Mouse (Mus musculus): Measurements from ENCODE around the gene Large2. TPM values are rescaled to one million over a fixed set of nuclear protein-coding genes. Genes with fewer than 3 reads are reported as not detected.

The Large2 gene
- total RNA-seq, 2 experiments from 2014 or later: 0.10 to 0.99 TPM

- intact Hi-C loops (cut with DNase I): loop anchor here (2.0 to 5.0 kb wide), 2 partner anchors 47 to 61 kb away; no protein-coding TSS in a partner anchor
- no peak for DNase-seq
Measured at GRCm38 (mm10) chr2:92375788-92376187, 1.1 kb upstream of the Large2 start.

- DNase-seq: peak; percentile 97
- intact Hi-C loops (cut with DNase I): loop anchor here (2.0 to 5.0 kb wide), 2 partner anchors 47 to 62 kb away; no protein-coding TSS in a partner anchor
Measured at GRCm38 (mm10) chr2:92375099-92375623, 492 bp upstream of the Large2 start.

- intact Hi-C loops (cut with DNase I): no loop called here
- DNase-seq: no peak
Measured at GRCm38 (mm10) chr2:92373437-92373813, 1.2 kb downstream of the Large2 start.

- no peak for DNase-seq
- intact Hi-C loops (cut with DNase I): no loop called here
Measured at GRCm38 (mm10) chr2:92372767-92373436, 1.8 kb downstream of the Large2 start.

- no peak for DNase-seq
- intact Hi-C loops (cut with DNase I): no loop called here
Measured at GRCm38 (mm10) chr2:92371971-92372690, 2.5 kb downstream of the Large2 start.

- intact Hi-C loops (cut with DNase I): no loop called here
- no peak for DNase-seq
Measured at GRCm38 (mm10) chr2:92370821-92371805, 3.6 kb downstream of the Large2 start.

GRCm38 (mm10) chr2:92370375-92370774 is 4.3 kb downstream of the Large2 start:
- DNase-seq: no peak

GRCm38 (mm10) chr2:92367383-92368029 is 7.2 kb downstream of the Large2 start:
- DNase-seq: no peak
- intact Hi-C loops (cut with DNase I): no loop called here

More at GRCm38 (mm10) chr2:92370375-92370774, 4.3 kb downstream of the Large2 start:
- intact Hi-C loops (cut with DNase I): no loop called here

GRCm38 (mm10) chr2:92365568-92365967 is 9.1 kb downstream of the Large2 start:
- no peak for DNase-seq
- intact Hi-C loops (cut with DNase I): no loop called here

- intact Hi-C loops (cut with DNase I): no loop called here
- no peak for DNase-seq
Measured at GRCm38 (mm10) chr2:92364086-92364485, 10.6 kb downstream of the Large2 start.

GRCm38 (mm10) chr2:92362571-92363228 is 12.0 kb downstream of the Large2 start:
- no peak for DNase-seq

GRCm38 (mm10) chr2:92361795-92362194 is 12.9 kb downstream of the Large2 start:
- DNase-seq: no peak
- intact Hi-C loops (cut with DNase I): no loop called here

More at GRCm38 (mm10) chr2:92362571-92363228, 12.0 kb downstream of the Large2 start:
- intact Hi-C loops (cut with DNase I): no loop called here

- no peak for DNase-seq
- intact Hi-C loops (cut with DNase I): no loop called here
Measured at GRCm38 (mm10) chr2:92360893-92361292, 13.8 kb downstream of the Large2 start.

GRCm38 (mm10) chr2:92360186-92360823 is 14.4 kb downstream of the Large2 start:
- intact Hi-C loops (cut with DNase I): no loop called here
- no peak for DNase-seq

- intact Hi-C loops (cut with DNase I): no loop called here
- peak; percentile 14 to 32 for DNase-seq
Measured at GRCm38 (mm10) chr2:92359301-92359700, 15.4 kb downstream of the Large2 start.

- DNase-seq: peak in 1 of 2 experiments; percentile 25
- intact Hi-C loops (cut with DNase I): no loop called here
Measured at GRCm38 (mm10) chr2:92354224-92354623, 20.4 kb downstream of the Large2 start.

- intact Hi-C loops (cut with DNase I): no loop called here
- no peak for DNase-seq
Measured at GRCm38 (mm10) chr2:92353402-92353801, 21.3 kb downstream of the Large2 start.

GRCm38 (mm10) chr2:92350686-92351085 is 24.0 kb downstream of the Large2 start:
- DNase-seq: no peak
- intact Hi-C loops (cut with DNase I): no loop called here

All from heart, postnatal 10 days (tissue).